Mouse (Mus musculus) lung, adult 2 months (tissue): Measurements from ENCODE around the gene Nipsnap2.

ENCODE experiments used
- CTCF ChIP-seq: fragments of 200-500 bp; IDR thresholded peaks from 2 replicates; pipeline ENCODE4 v1.5.1; 2011; ENCODE audit warnings: mild to moderate bottlenecking, low read length, control low read depth; ENCODE audit not compliant: insufficient read depth
- POLR2A ChIP-seq: fragments of 200-500 bp; IDR thresholded peaks from 2 replicates; pipeline ENCODE4 v1.6.1; 2011; ENCODE audit warnings: low read depth, mild to moderate bottlenecking, control low read depth, low read length, borderline replicate concordance; ENCODE audit errors: extremely low read depth

- TF ChIP-seq CTCF (no peak), POLR2A (no peak)
Measured at GRCm38 (mm10) chr5:129708412-129708811, 16.5 kb upstream of the Nipsnap2 start, which contains the start of gene Sept14.
